Mouse (Mus musculus): ENCODE data around the gene Kcnj6. TPM values are rescaled to one million over a fixed set of nuclear protein-coding genes. Genes with fewer than 3 reads are reported as not detected.

Kcnj6 gene
- polyA plus RNA-seq, 1 experiment, result not detected

GRCm38 (mm10) chr16:94925364-94925763 is 72.1 kb downstream of the Kcnj6 start:
- WGBS, result 64% methylated on average over 6 of the region's 6 CpGs
- H3K4me1 ChIP-seq (ENCODE audit: control insufficient read depth, insufficient read depth, low read length), result no peaks in the 10 kb centered on the region

DNA sequence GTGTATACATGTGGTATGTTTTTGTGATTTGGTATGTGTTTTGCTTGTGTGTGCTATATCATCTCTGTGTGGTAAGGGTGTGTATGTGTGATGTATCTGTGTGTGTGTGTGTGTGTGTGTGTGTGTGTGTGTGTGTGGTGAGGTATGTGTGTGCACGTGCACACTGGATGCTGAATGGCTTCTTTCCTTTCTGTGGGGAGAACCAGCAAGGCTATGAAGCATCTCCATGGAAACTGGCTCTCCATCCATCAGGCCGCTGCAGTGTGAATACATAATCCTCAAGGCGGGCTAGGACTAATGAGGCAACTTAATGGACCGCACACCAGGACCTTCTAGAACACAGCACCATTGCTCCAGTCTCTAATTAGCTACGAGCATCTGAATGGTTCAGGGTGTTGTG is 78.3 kb downstream of the Kcnj6 start:
- WGBS, result 74% methylated on average over 5 of the region's 5 CpGs
- no peak overlapping the region for H3K4me3 ChIP-seq (replicated peaks; ENCODE audit: control insufficient read depth, low read depth, low read length)
- TF ChIP-seq POLR2A (IDR thresholded peaks at IDR 0.05; ENCODE audit: borderline replicate concordance, control insufficient read depth, low read depth, low read length) (no peak), CTCF (IDR thresholded peaks at IDR 0.05; ENCODE audit: control insufficient read depth, insufficient read depth, low read length) (no peak)
- H3K4me1 ChIP-seq (ENCODE audit: control insufficient read depth, insufficient read depth, low read length), result no peaks in the 10 kb centered on the region
- H3K27ac ChIP-seq (ENCODE audit: control insufficient read depth, insufficient read depth, low read depth, low read length, poor library complexity), result no peak overlapping the region

More at GRCm38 (mm10) chr16:94925364-94925763, 72.1 kb downstream of the Kcnj6 start:
- TF ChIP-seq POLR2A (IDR thresholded peaks at IDR 0.05; ENCODE audit: borderline replicate concordance, control insufficient read depth, low read depth, low read length) (no peak), CTCF (IDR thresholded peaks at IDR 0.05; ENCODE audit: control insufficient read depth, insufficient read depth, low read length) (no peak)
- Histone ChIP-seq H3K27ac (ENCODE audit: control insufficient read depth, insufficient read depth, low read depth, low read length, poor library complexity) (no peak overlapping the region), H3K4me3 (replicated peaks; ENCODE audit: control insufficient read depth, low read depth, low read length) (no peak overlapping the region)

- H3K4me1 ChIP-seq (ENCODE audit: control insufficient read depth, insufficient read depth, low read length), result no peaks in the 10 kb centered on the region
- H3K27ac ChIP-seq (ENCODE audit: control insufficient read depth, insufficient read depth, low read depth, low read length, poor library complexity), result no peak overlapping the region
- no peak for TF ChIP-seq POLR2A (IDR thresholded peaks at IDR 0.05; ENCODE audit: borderline replicate concordance, control insufficient read depth, low read depth, low read length)
- TF ChIP-seq CTCF (IDR thresholded peaks at IDR 0.05; ENCODE audit: control insufficient read depth, insufficient read depth, low read length), result no peak
- H3K4me3 ChIP-seq (replicated peaks; ENCODE audit: control insufficient read depth, low read depth, low read length), result no peak overlapping the region
- 82% methylated on average over 4 of the region's 4 CpGs for WGBS
Measured at GRCm38 (mm10) chr16:94906026-94906425, 91.5 kb downstream of the Kcnj6 start.

DNA sequence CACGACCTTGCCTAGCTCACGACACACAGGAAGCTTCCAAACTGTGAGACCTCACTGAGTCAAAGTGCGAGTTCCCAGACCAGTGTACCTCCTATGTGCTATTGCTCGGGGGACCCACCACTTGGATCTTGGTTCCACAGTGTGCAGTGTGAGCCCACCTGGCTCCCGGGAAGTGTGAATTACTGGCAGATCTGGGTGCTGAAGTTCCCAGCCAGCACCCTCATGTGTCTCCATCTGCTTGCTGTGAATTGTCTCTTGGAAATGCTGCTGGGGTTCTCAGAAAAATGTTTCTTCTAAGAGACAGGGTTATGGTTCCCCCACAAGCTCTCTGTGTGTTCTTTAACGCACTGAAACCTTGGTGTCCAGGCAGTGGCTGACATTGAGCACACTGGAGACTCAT is 98.7 kb downstream of the Kcnj6 start:
- Histone ChIP-seq H3K4me1 (ENCODE audit: control insufficient read depth, insufficient read depth, low read length) (no peaks in the 10 kb centered on the region), H3K4me3 (replicated peaks; ENCODE audit: control insufficient read depth, low read depth, low read length) (no peak overlapping the region), H3K27ac (ENCODE audit: control insufficient read depth, insufficient read depth, low read depth, low read length, poor library complexity) (no peak overlapping the region)
- WGBS, result 76% methylated on average over 6 of the region's 6 CpGs
- TF ChIP-seq POLR2A (IDR thresholded peaks at IDR 0.05; ENCODE audit: borderline replicate concordance, control insufficient read depth, low read depth, low read length) (no peak), CTCF (IDR thresholded peaks at IDR 0.05; ENCODE audit: control insufficient read depth, insufficient read depth, low read length) (no peak)

GRCm38 (mm10) chr16:94892162-94892650 is 105.3 kb downstream of the Kcnj6 start:
- TF ChIP-seq CTCF (IDR thresholded peaks at IDR 0.05; ENCODE audit: control insufficient read depth, insufficient read depth, low read length), result no peak
- TF ChIP-seq POLR2A (IDR thresholded peaks at IDR 0.05; ENCODE audit: borderline replicate concordance, control insufficient read depth, low read depth, low read length), result no peak
- no peak overlapping the region for H3K27ac ChIP-seq (ENCODE audit: control insufficient read depth, insufficient read depth, low read depth, low read length, poor library complexity)
- WGBS, result 89% methylated on average over 4 of the region's 4 CpGs
- no peak overlapping the region for H3K4me3 ChIP-seq (replicated peaks; ENCODE audit: control insufficient read depth, low read depth, low read length)
- H3K4me1 ChIP-seq (ENCODE audit: control insufficient read depth, insufficient read depth, low read length), result no peaks in the 10 kb centered on the region

GRCm38 (mm10) chr16:94890581-94890980 is 106.9 kb downstream of the Kcnj6 start:
- 37% methylated on average over 6 of the region's 6 CpGs for WGBS
- TF ChIP-seq POLR2A (IDR thresholded peaks at IDR 0.05; ENCODE audit: borderline replicate concordance, control insufficient read depth, low read depth, low read length) (no peak), CTCF (IDR thresholded peaks at IDR 0.05; ENCODE audit: control insufficient read depth, insufficient read depth, low read length) (no peak)
- Histone ChIP-seq H3K4me3 (replicated peaks; ENCODE audit: control insufficient read depth, low read depth, low read length) (no peak overlapping the region), H3K27ac (ENCODE audit: control insufficient read depth, insufficient read depth, low read depth, low read length, poor library complexity) (no peak overlapping the region), H3K4me1 (ENCODE audit: control insufficient read depth, insufficient read depth, low read length) (no peaks in the 10 kb centered on the region)

GRCm38 (mm10) chr16:94890056-94890455 is 107.4 kb downstream of the Kcnj6 start:
- Histone ChIP-seq H3K4me3 (replicated peaks; ENCODE audit: control insufficient read depth, low read depth, low read length) (no peak overlapping the region), H3K4me1 (ENCODE audit: control insufficient read depth, insufficient read depth, low read length) (no peaks in the 10 kb centered on the region), H3K27ac (ENCODE audit: control insufficient read depth, insufficient read depth, low read depth, low read length, poor library complexity) (no peak overlapping the region)
- TF ChIP-seq CTCF (IDR thresholded peaks at IDR 0.05; ENCODE audit: control insufficient read depth, insufficient read depth, low read length), result no peak
- no peak for TF ChIP-seq POLR2A (IDR thresholded peaks at IDR 0.05; ENCODE audit: borderline replicate concordance, control insufficient read depth, low read depth, low read length)
- 21% methylated on average over 2 of the region's 2 CpGs for WGBS

GRCm38 (mm10) chr16:94888554-94888953 is 108.9 kb downstream of the Kcnj6 start:
- 83% methylated on average over 11 of the region's 11 CpGs for WGBS
- Histone ChIP-seq H3K27ac (ENCODE audit: control insufficient read depth, insufficient read depth, low read depth, low read length, poor library complexity) (no peak overlapping the region), H3K4me3 (replicated peaks; ENCODE audit: control insufficient read depth, low read depth, low read length) (no peak overlapping the region), H3K4me1 (ENCODE audit: control insufficient read depth, insufficient read depth, low read length) (no peaks in the 10 kb centered on the region)
- TF ChIP-seq CTCF (IDR thresholded peaks at IDR 0.05; ENCODE audit: control insufficient read depth, insufficient read depth, low read length) (no peak), POLR2A (IDR thresholded peaks at IDR 0.05; ENCODE audit: borderline replicate concordance, control insufficient read depth, low read depth, low read length) (no peak)

- 81% methylated on average over 7 of the region's 7 CpGs for WGBS
- TF ChIP-seq POLR2A (IDR thresholded peaks at IDR 0.05; ENCODE audit: borderline replicate concordance, control insufficient read depth, low read depth, low read length) (no peak), CTCF (IDR thresholded peaks at IDR 0.05; ENCODE audit: control insufficient read depth, insufficient read depth, low read length) (no peak)
- H3K27ac ChIP-seq (ENCODE audit: control insufficient read depth, insufficient read depth, low read depth, low read length, poor library complexity), result no peak overlapping the region
- no peaks in the 10 kb centered on the region for H3K4me1 ChIP-seq (ENCODE audit: control insufficient read depth, insufficient read depth, low read length)
- H3K4me3 ChIP-seq (replicated peaks; ENCODE audit: control insufficient read depth, low read depth, low read length), result no peak overlapping the region
Measured at GRCm38 (mm10) chr16:94886398-94886797, 111.1 kb downstream of the Kcnj6 start.
